Mouse (Mus musculus) CH12.LX (cell line): ENCODE data around the gene Zscan22.
"Not testable (repeated sequence)": the region's sequence is repeated elsewhere in the genome, so short reads cannot be mapped to it uniquely, and the experiment has no call there.

Experiments
- BHLHE40 ChIP-seq: IDR thresholded peaks from 2 replicates; pipeline ENCODE4 v1.6.1; 2011; ENCODE audit warnings: mild to moderate bottlenecking, low read depth, low read length, improper control_type of control experiment
- CTCF ChIP-seq, 2 experiments: IDR thresholded peaks in 1 of 2; conservative IDR thresholded peaks in 1 of 2; 2 replicates each; pipeline ENCODE4 v1.5.1; 2011 to 2012; ENCODE audit warnings: low read depth in 2 of 2, low read length in 2 of 2, improper control_type of control experiment in 1 of 2, inconsistent platforms in 1 of 2, mild to moderate bottlenecking in 1 of 2, moderate library complexity in 1 of 2
- EP300 ChIP-seq: IDR thresholded peaks from 2 replicates; pipeline ENCODE4 v1.6.1; 2011; ENCODE audit warnings: low read length, improper control_type of control experiment
- MAZ ChIP-seq: IDR thresholded peaks from 2 replicates; pipeline ENCODE4 v1.6.1; 2012; ENCODE audit warnings: low read depth, mild to moderate bottlenecking, inconsistent platforms, low read length, improper control_type of control experiment, moderate library complexity
- POLR2A ChIP-seq: IDR thresholded peaks from 2 replicates; pipeline ENCODE4 v1.6.1; 2011; ENCODE audit warnings: low read depth, mild to moderate bottlenecking, improper control_type of control experiment, low read length
- TCF12 ChIP-seq: IDR thresholded peaks from 2 replicates; pipeline ENCODE4 v1.6.1; 2014; ENCODE audit warnings: low read depth, mild to moderate bottlenecking, inconsistent platforms, low read length, improper control_type of control experiment
- ZKSCAN1 ChIP-seq: IDR thresholded peaks from 2 replicates; pipeline ENCODE4 v1.6.1; 2012; ENCODE audit warnings: low read depth, inconsistent platforms, low read length, improper control_type of control experiment, borderline replicate concordance

GRCm38 (mm10) chr7:12920495-12920894, 22.9 kb downstream of the Zscan22 start:
- TF ChIP-seq TCF12; MAZ; CTCF (conservative IDR thresholded peaks at IDR 0.05 in 1 of 2, IDR thresholded peaks at IDR 0.05 in 1 of 2; ENCODE audit: low read depth in 2 of 2, low read length in 2 of 2); POLR2A; EP300; BHLHE40; ZKSCAN1: not testable (repeated sequence)
